Mouse (Mus musculus) heart, embryonic 10.5 days (tissue): ENCODE measurements around the gene Sptbn1. TPM values are rescaled to one million over a fixed set of nuclear protein-coding genes. Genes with fewer than 3 reads are reported as not detected.

ENCODE experiments used
- DNase-seq: peaks from one replicate; pipeline ENCODE4 v3.0.0-alpha.2; 2017; ENCODE audit warnings: low spot score
- H3K27ac ChIP-seq: fragments of 300-500 bp; sonication (generic); 2 replicates; pipeline ENCODE4 v1.5.1; 2016; ENCODE audit warnings: mild to moderate bottlenecking
- H3K27me3 ChIP-seq: fragments of 300-500 bp; sonication (generic); 2 replicates; pipeline ENCODE4 v1.6.1; 2016; ENCODE audit warnings: mild to moderate bottlenecking; ENCODE audit not compliant: poor library complexity, insufficient read depth, severe bottlenecking
- H3K36me3 ChIP-seq: fragments of 300-500 bp; sonication (generic); 2 replicates; pipeline ENCODE4 v1.6.1; 2016; ENCODE audit warnings: mild to moderate bottlenecking, moderate library complexity
- H3K4me1 ChIP-seq: fragments of 300-500 bp; sonication (generic); 2 replicates; pipeline ENCODE4 v1.6.1; 2016; ENCODE audit warnings: mild to moderate bottlenecking
- H3K4me3 ChIP-seq: fragments of 300-500 bp; sonication (generic); 2 replicates; pipeline ENCODE4 v1.5.1; 2016; ENCODE audit warnings: mild to moderate bottlenecking, moderate library complexity
- H3K9me3 ChIP-seq: fragments of 300-500 bp; sonication (generic); 2 replicates; pipeline ENCODE4 v1.6.1; 2016; ENCODE audit warnings: mild to moderate bottlenecking, moderate library complexity
- WGBS: fragments of 180-500 bp; shearing (Covaris S2); methylation state at CpG from one replicate; pipeline ENCODE4 v1.1.7; 2016; 5-methylcytosine and 5-hydroxymethylcytosine counted together
- polyA plus RNA-seq: library from polyadenylated mRNA; unstranded; fragments of >200 nt; fragmentation: Nextera tagmentation; extraction: Ambion mirVana; gene quantifications from 2 replicates; pipeline ENCODE4 v1.2.1, GENCODE M21; 2016

The Sptbn1 gene
- polyA plus RNA-seq, 1 experiment from 2014 or later, result 115 TPM

DNA sequence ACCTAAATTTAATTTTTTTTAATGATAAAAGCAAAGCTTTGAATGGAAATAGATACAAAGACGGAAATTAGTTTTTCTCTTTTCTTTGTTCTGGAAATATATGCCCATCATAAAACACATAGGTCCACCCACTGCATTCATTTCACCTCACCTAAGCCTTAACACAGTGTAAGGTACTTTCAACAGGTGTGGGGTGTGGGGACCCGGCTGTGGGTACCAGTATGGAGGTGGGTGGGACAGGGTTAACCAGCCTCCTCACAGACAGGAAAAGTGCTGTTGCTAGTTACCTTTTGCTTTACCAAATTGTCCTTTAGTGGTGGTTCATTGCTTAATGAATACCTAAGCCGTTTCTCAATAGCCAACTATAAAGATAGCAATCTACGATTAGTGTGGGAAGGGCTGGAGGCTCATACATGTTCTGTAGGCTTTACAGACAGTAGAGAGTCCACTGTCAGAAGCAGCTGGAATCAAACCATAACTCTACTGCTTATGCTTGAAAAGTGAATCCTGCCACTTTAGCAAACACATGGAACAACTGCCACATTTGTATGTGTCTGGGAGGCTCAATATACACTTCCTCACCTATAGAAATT lies 96.3 kb downstream of the Sptbn1 start:
- H3K4me1 ChIP-seq, result peaks cover 19% of the 10 kb centered on the region
- no peaks in the 10 kb centered on the region for H3K27me3 ChIP-seq
- DNase-seq, result no peak
- peaks cover 14% of the 10 kb centered on the region; the same call in 1 of the 2 replicates for H3K36me3 ChIP-seq
- H3K4me3 ChIP-seq, result no peak overlapping the region
- no peaks in the 10 kb centered on the region for H3K9me3 ChIP-seq
- H3K27ac ChIP-seq, result no peak overlapping the region
- WGBS, result 90% methylated on average over 4 of the region's 4 CpGs

DNA sequence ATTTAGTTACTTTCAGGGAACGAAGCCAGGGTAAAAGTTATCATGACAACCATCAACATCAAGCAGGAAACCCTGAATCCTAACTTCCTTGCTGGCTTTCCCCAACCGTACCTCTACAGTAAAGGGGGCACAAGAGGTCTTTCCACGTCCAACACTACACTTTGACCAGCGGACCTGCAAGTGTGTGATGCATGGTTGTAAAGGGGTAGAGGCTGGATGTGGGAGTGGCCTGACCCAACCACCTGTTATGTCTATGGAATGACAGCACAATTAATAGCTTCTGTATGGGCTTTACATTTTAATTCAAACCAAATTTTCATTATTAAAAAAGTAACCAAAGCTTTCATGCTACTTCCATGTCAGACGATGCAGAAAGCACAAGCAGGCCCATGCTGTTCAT lies 96.8 kb downstream of the Sptbn1 start:
- H3K4me3 ChIP-seq, result no peak overlapping the region
- 87% methylated on average over 5 of the region's 5 CpGs for WGBS
- DNase-seq, result no peak
- peaks cover 24% of the 10 kb centered on the region for H3K4me1 ChIP-seq
- H3K36me3 ChIP-seq, result peaks cover 9% of the 10 kb centered on the region; the same call in 1 of the 2 replicates
- no peaks in the 10 kb centered on the region for H3K27me3 ChIP-seq
- H3K27ac ChIP-seq, result no peak overlapping the region
- no peaks in the 10 kb centered on the region for H3K9me3 ChIP-seq

DNA sequence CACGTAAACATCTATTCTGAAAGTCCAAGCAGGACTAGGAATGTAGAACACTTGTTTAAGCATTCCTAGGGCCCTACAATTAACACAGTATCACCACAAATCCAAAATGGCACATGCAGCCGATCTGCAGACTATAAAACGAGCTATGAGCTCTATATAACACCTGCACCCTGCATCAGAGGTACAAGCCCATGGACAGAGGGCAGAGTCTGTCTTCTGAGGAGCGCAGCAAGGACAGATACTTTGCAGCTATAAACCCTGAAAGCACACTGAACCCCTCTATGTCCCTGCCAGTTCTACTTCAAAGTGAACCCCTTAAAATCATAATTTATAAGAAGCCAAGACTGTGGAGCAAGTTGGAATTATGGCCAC lies 101.4 kb downstream of the Sptbn1 start:
- peaks cover 55% of the 10 kb centered on the region for H3K4me1 ChIP-seq
- H3K27me3 ChIP-seq, result no peaks in the 10 kb centered on the region
- WGBS, result 57% methylated on average over 4 of the region's 4 CpGs
- H3K9me3 ChIP-seq, result no peaks in the 10 kb centered on the region
- peaks cover 8% of the 10 kb centered on the region; the same call in 1 of the 2 replicates for H3K36me3 ChIP-seq
- H3K4me3 ChIP-seq, result no peak overlapping the region
- no peak for DNase-seq
- H3K27ac ChIP-seq, result peak overlapping the region; percentile 72; the same call in 1 of the 2 replicates

DNA sequence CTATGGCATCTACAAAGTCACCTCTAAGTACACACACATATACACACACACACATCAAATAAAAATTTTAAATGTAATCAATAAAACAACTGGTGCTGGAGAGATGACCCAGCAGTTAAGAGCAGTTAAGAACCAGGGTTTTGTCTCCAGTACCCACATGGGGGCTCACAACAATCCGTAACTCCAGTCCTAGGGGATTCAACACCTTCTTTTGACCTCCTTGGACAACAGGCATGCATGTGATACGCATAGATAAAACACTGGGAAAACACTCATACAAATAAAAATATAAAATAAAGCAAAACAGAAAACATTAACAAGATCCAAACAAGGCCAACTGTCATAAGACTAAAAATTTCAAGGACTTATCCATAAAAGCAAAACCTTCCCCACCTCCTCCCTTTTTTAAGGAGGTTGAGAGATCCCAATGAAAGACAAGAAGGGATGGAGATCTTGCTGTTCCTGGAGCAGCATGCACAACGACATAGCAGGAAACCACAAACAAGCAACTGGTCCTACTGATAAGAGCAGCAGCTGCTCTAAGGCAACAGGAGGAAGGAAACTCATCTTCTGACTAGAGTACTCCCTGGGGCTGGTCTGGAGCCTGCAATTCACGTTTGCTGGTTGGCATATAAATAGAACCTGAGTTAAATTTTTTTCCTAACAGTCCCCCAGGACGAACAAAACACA lies 102.0 kb downstream of the Sptbn1 start:
- DNase-seq, result peak; percentile 82
- no peak overlapping the region for H3K4me3 ChIP-seq
- WGBS, result 29% methylated on average over 5 of the region's 5 CpGs
- no peaks in the 10 kb centered on the region for H3K9me3 ChIP-seq
- no peaks in the 10 kb centered on the region for H3K27me3 ChIP-seq
- peaks cover 5% of the 10 kb centered on the region; the same call in 1 of the 2 replicates for H3K36me3 ChIP-seq
- peak overlapping the region; percentile 72; the same call in 1 of the 2 replicates for H3K27ac ChIP-seq
- H3K4me1 ChIP-seq, result peaks cover 61% of the 10 kb centered on the region

DNA sequence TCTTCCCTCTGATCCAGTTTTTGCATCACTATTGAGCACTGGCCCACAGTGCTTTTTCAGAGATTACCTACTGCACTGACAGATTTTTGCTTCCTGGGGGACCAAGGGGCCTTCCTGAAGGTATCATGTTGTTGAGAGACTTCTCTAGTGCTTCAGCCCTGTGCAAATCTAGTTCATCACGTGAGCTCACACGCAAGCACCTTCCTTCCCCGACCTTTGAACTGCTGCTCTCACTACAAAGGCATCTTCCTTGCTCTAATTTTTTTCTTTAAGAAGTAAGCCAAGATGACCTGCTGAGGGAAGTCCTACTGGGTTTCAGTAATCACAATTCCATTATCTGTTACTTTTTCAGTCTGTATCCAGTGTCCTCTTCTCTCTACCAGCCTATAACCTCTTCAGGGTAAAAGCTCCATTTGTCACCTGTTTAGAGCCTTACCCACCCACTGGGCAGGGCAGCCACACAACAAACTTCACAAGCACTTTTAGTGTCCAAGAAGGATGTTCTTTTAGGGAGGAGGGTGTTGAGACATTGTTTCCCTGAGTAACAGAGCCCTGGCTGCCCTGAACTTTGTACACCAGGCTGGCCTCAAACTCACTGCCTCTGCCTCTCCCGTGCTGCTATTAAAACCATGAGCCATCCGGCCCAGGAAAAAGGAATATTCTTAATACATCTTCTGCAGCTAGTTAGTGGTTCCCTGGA lies 103.3 kb downstream of the Sptbn1 start:
- Histone ChIP-seq H3K4me1 (peaks cover 74% of the 10 kb centered on the region), H3K36me3 (peaks cover 7% of the 10 kb centered on the region; the same call in 1 of the 2 replicates), H3K27me3 (no peaks in the 10 kb centered on the region), H3K4me3 (no peak overlapping the region), H3K9me3 (no peaks in the 10 kb centered on the region), H3K27ac (no peak overlapping the region; the same call in 1 of the 2 replicates)
- DNase-seq, result no peak
- WGBS, result 51% methylated on average over 5 of the region's 5 CpGs

DNA sequence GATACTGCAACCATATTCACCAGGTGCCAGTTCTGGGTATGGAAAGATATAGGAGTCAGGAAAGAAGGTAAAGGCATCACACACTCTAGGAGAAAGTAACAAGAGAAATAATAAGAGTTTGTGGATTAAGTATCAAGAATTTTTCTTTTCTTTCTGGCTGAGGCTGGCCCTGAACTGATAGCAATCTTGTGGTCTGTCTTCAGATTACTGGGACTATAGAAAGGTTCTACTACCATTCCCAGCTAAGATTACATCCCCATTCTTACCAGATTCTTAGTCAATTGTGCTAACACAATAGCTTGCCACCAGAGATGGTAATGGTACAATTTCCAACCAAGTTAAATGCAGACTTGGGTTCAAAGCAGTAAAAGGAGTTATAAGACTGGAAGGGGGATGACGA lies 104.1 kb downstream of the Sptbn1 start:
- H3K27me3 ChIP-seq, result no peaks in the 10 kb centered on the region
- H3K9me3 ChIP-seq, result no peaks in the 10 kb centered on the region
- no peak overlapping the region for H3K27ac ChIP-seq
- WGBS, result 76% methylated on average over 1 of the region's 1 CpGs
- H3K4me1 ChIP-seq, result peaks cover 82% of the 10 kb centered on the region
- H3K36me3 ChIP-seq, result peaks cover 13% of the 10 kb centered on the region
- DNase-seq, result no peak
- H3K4me3 ChIP-seq, result no peak overlapping the region

DNA sequence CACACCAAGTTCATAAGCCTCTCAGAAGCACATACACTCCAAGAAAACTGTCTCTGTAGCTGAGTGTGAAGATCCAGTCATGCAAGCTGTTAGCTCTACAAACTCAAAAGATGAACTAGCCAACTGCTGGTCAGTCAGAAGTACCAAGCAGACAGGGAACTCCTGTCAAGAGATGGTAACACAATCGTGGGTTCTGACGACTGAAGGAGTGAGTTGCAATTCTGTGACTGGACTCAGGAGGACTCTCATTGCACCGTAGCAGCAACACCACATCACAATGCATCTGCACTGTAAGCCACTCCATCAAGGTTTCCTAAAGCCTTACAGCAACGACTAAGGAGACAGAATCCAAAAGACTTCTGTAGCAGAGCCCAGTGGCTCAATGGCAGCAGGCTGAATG lies 104.9 kb downstream of the Sptbn1 start:
- H3K4me1 ChIP-seq, result peaks cover 85% of the 10 kb centered on the region
- H3K4me3 ChIP-seq, result no peak overlapping the region
- 61% methylated on average over 4 of the region's 4 CpGs for WGBS
- no peaks in the 10 kb centered on the region for H3K9me3 ChIP-seq
- peaks cover 14% of the 10 kb centered on the region for H3K36me3 ChIP-seq
- H3K27ac ChIP-seq, result peak overlapping the region; percentile 86
- no peak for DNase-seq
- no peaks in the 10 kb centered on the region for H3K27me3 ChIP-seq

DNA sequence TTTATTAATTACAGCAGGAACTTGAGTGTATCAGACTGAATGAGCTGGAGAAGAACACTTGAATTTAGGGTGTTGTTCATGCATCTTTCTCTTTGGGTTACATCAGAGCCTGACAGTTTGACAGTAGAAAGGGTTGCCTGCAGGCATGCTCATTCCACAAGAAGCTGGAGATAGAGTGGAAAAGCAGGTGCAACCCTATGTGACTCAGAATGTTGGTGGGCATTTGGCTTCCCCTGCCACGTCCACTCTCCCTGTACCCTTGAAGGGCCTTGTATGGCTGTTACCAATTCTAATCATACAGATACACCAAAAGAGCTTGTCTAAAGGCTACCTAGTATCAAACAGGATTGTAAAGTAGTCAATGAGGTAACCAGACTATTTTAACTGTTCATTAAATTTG lies 106.2 kb downstream of the Sptbn1 start:
- H3K27me3 ChIP-seq, result no peaks in the 10 kb centered on the region
- H3K36me3 ChIP-seq, result peaks cover 14% of the 10 kb centered on the region
- H3K4me3 ChIP-seq, result 0 out of 2 replicates have a peak overlapping the region, but pooled peaks have one; percentile 27
- no peak for DNase-seq
- peak overlapping the region; percentile 86 for H3K27ac ChIP-seq
- 38% methylated on average over 1 of the region's 1 CpGs for WGBS
- H3K9me3 ChIP-seq, result no peaks in the 10 kb centered on the region
- H3K4me1 ChIP-seq, result peaks cover 85% of the 10 kb centered on the region

DNA sequence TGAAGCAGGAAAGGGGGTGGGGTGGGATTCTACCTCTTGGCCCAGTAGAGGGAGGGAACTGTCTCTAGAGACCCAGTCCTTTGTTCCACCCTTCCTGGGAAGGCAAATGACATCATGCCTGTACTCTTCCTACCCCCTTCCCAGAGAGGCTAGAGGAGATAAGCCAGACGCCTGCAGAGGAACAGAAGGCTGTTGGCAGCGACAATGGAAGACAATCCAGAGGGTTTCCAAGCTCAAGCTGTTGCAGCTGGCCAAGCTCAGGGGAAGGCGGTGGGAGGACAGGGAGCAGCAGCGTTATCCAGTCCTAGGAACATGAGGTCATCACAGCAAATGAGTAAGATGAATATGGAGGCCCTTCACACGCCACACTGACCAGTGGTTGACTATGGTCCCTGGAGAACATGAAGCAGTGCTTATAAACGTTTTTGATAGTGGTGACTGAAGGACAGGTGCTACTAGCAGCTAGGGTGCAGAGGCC lies 106.8 kb downstream of the Sptbn1 start:
- no peaks in the 10 kb centered on the region for H3K27me3 ChIP-seq
- H3K4me3 ChIP-seq, result peak overlapping the region; percentile 27; the same call in 1 of the 2 replicates
- WGBS, result 6% methylated on average over 6 of the region's 6 CpGs
- H3K27ac ChIP-seq, result peak overlapping the region; percentile 86
- peaks cover 80% of the 10 kb centered on the region for H3K4me1 ChIP-seq
- peaks cover 14% of the 10 kb centered on the region for H3K36me3 ChIP-seq
- peak; percentile 95 for DNase-seq
- no peaks in the 10 kb centered on the region for H3K9me3 ChIP-seq

DNA sequence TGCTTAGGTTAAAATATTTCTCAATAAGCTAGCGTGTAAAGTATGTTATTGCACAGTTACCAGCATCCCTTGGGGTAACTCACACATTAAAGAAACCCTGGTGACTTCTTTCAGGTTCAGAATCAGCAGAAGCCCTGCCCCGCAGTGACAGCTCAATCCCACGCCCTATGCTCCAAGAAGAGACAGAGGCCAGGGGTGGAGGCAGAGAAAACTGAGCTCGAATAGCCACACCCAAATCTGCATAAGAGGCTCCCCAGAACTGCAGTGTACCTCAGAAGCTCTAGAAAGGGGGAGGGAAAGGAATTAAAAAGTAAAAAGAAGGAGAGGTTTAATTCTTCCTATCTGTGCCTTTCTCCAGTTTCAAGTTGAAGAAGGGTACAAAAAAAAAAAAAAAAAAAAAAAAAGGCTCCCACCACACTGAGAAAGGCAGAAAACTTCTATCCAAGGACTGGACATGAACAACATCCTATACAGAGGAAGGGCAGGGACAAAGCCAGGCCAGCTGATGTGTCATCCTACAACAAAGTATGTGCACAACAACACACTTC lies 107.3 kb downstream of the Sptbn1 start:
- Histone ChIP-seq H3K27ac (peak overlapping the region; percentile 86), H3K4me1 (peaks cover 75% of the 10 kb centered on the region), H3K9me3 (no peaks in the 10 kb centered on the region), H3K27me3 (no peaks in the 10 kb centered on the region), H3K4me3 (peak overlapping the region; percentile 27; the same call in 1 of the 2 replicates), H3K36me3 (peaks cover 14% of the 10 kb centered on the region)
- 33% methylated on average over 4 of the region's 4 CpGs for WGBS
- DNase-seq, result no peak

DNA sequence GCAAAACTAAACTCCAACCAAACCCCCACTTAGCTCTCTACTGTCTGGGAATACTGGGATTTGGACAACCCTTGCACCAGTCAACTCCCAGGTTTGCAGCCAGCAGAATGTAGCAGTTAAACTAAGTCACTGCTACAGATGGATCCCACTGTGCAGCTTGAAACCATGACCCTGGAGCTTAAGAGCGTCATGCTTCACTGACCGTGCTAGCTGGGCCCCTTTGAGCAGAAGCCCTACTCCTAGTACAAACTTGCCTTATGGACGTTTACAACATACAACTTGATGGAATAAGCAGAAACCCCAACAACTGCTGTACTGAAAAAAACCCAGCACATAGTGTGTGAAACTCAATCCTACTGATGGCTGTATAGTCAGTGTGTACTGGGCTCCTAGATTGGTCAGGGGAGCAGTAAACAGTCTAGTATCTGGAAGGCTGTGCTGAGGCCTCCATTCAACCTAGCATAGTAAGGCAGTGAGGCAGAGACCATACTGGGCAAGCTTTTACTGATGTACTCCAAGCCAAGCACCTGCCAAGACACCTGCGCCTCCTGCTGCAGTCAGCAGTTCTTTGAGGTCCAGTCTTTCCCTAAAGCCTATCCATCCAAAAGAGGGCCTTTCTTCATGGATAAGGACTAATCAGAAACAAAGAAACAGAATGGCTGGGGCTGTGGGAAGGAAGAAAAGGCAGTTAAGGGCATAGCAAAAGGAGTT lies 108.3 kb downstream of the Sptbn1 start:
- Histone ChIP-seq H3K4me1 (peaks cover 75% of the 10 kb centered on the region), H3K27me3 (no peaks in the 10 kb centered on the region), H3K36me3 (peaks cover 14% of the 10 kb centered on the region), H3K4me3 (no peak overlapping the region), H3K27ac (peak overlapping the region; percentile 82), H3K9me3 (no peaks in the 10 kb centered on the region)
- DNase-seq, result no peak
- WGBS, result 84% methylated on average over 4 of the region's 4 CpGs

DNA sequence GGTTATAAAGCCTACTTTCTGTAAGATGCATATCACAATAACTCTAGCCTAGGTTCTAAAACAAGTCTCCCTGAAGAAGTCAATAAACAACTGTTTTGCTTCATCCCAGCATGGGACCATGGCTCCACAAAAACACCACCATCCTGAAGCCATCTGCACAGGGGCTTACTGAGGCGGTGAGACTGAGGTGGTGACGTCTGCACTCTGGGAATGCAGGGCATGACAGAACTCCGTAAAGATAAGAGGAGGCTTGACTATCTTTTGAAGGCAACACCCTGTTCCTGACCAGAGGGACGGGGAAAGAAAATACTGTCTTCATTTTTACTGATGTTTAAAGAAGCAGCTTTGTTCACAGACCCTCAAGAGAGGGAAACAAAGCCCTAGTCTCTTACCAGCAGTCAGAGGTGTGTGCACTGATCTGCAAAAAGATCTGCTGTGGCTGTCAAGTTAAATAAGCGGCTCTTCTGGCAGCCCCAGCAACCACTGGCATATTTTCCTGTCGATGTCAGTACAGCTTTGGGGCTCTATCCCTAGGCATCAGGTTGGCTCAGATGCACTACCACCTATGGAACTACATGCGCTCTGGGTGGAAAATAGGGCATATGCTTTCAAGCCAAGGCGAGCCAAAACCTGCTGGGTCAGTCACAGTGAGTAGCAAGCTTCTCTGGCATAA lies 109.8 kb downstream of the Sptbn1 start:
- H3K36me3 ChIP-seq, result peaks cover 27% of the 10 kb centered on the region
- peak overlapping the region; percentile 82 for H3K27ac ChIP-seq
- DNase-seq, result peak; percentile 80
- H3K4me3 ChIP-seq, result peak overlapping the region; percentile 10; the same call in 1 of the 2 replicates
- peaks cover 85% of the 10 kb centered on the region for H3K4me1 ChIP-seq
- H3K9me3 ChIP-seq, result no peaks in the 10 kb centered on the region
- no peaks in the 10 kb centered on the region for H3K27me3 ChIP-seq
- WGBS, result 20% methylated on average over 8 of the region's 8 CpGs
